Mouse (Mus musculus): Measurements from ENCODE around the gene Acta2.

The Acta2 gene

DNA sequence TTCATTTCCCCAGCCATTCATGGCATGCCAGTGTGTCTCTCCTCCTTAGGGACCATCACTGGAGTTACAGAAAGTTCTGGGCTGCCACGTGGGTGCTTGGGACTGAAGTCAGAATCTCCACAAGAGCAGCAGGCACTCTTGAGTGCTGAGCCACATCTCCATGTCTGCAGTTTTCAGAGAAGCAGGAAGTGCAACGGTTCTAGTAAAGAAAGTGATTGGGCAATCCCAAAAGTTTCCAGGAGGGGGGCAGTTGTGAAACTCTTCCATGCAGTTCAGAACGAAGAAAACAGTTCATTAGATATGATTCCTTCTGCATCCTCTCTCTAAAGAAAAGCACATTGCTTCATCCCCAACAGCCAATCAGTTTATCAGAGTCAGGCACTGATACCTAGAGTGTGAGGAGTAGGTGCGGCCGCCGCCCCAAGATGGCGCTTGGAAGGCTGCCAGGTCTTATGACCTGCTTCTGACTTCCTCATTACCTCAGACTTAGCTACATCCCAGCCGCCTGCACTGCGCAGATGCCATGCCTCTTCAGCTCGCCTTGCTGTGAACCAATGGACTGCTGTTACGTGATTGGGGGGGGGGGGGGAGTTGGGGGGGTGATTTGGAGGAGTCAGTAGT is 14.8 kb upstream of the Acta2 start:
- DNase-seq (ENCODE audit: low read depth in 2 of 2, low spot score in 2 of 2), result no peak

DNA sequence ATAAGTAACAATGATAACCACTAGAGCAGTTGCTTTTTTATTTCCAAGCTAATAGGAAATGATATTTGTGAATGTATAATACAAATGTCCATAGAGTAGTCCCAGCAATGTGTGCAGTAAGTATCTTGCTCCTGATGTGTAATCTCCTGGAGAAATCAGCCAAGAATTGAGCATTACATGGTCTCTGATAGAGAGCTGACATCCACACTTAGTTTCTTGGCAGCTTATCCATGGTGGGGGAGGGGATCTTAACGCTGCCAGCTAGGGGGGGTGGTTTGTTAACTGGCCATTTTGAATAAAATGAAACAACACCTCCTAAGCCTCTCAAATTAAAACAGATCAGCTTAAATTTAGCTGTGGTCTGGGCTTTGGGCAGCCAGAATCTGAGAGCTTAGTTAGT is 13.6 kb upstream of the Acta2 start:
- DNase-seq (ENCODE audit: low read depth in 2 of 2, low spot score in 2 of 2), result no peak

DNA sequence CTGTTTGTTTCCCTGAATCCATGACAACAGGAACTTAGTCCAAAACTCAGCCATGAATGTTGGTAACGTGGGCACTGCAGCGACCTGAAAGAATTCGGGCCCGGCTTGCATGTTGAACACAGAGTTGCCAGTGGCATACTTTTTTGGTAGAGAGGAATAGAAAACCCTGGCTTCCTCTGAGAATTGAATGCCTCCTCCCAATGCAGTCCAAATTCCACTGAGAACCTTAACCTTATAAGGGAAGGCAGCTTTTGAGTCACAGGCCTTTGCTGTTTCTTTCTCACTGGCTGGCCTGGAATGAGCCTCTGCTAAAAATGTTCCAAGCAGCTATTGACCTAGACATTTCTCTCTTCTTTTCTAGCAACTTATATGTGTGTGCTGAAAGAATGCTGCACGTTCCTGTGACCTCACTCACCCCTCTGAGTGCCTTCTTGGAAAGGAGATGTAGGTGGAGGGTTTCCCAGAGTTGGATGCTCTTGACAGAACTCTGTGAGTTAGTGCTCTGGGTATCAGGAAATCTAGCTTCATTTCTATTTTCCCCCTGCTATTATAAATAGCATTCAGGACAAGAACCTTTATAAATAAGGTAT is 10.3 kb upstream of the Acta2 start:
- DNase-seq (ENCODE audit: low read depth in 2 of 2, low spot score in 2 of 2), result no peak

GRCm38 (mm10) chr19:34262273-34262974 is 7.0 kb upstream of the Acta2 start:
- DNase-seq (ENCODE audit: low read depth in 2 of 2, low spot score in 2 of 2), result no peak

GRCm38 (mm10) chr19:34256936-34257335 is 1.5 kb upstream of the Acta2 start:
- no peak for DNase-seq (ENCODE audit: low read depth in 2 of 2, low spot score in 2 of 2)

- DNase-seq (ENCODE audit: low read depth in 2 of 2, low spot score in 2 of 2), result no peak
These were observed 759 bp upstream of the Acta2 start for GRCm38 (mm10) chr19:34256149-34256548.

GRCm38 (mm10) chr19:34254101-34254879 is 1.1 kb downstream of the Acta2 start:
- no peak for DNase-seq (ENCODE audit: low read depth in 2 of 2, low spot score in 2 of 2)

- no peak for DNase-seq (ENCODE audit: low read depth in 2 of 2, low spot score in 2 of 2)
These were observed 2.9 kb downstream of the Acta2 start for GRCm38 (mm10) chr19:34252450-34252849.

DNA sequence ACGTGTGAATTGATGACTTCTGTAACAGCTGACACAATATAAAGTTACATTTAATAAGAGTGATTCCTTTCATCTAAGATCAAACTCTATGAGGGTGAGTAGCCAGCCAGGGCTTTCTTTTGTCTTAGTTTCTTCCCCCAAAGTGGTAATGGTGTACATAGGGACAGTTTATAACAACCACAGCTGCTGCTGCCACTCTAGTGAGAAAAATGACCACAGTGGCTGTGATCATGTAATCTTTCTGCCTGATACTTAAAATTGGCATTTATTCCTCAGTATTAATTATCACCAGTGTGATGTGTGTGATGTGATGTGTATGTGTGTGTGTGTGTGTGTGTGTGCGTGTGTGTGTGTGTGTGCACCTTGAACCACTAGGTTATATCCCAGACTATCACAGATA is 3.5 kb downstream of the Acta2 start:
- no peak for DNase-seq (ENCODE audit: low read depth in 2 of 2, low spot score in 2 of 2)

DNA sequence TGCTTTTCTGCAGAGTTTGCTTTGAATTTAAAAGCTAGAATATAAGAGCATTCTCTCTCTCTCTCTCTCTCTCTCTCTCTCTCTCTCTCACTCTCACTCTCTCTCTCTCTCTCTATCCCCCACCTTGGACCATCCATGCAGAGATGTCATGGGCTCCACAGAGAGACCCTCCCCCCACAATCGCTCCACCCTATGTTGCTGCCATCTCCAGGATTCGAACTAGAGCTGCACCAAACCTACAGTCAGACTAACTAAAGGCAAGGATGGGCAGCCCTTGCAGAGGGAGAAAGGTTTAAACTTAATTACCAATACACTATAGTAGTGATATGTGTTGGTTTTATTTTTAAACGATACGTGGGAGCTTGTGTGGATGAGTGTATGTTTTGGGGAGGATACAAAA is 4.8 kb downstream of the Acta2 start:
- no peak for DNase-seq (ENCODE audit: low read depth in 2 of 2, low spot score in 2 of 2)

DNA sequence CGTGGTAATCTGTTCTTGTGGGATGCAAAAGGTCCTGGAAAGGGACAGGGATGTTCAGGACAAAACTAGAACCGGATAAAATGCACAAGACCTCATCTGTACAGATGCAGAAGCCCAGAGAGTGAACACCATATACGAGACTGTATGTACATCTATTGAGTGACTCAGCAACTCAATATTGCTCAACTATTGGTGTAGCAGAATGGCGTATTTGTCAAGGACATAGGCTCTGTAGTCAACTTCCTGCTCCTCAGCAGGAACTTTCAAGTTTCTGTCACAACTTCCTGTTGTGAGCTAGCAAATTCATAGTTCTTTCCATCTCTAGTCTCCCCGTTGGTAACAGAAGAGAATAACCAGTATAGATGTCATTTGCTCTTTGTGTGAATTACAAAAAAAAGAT is 6.8 kb downstream of the Acta2 start:
- DNase-seq (ENCODE audit: low read depth in 2 of 2, low spot score in 2 of 2), result no peak

GRCm38 (mm10) chr19:34244056-34244455 is 11.3 kb downstream of the Acta2 start:
- DNase-seq (ENCODE audit: low read depth in 2 of 2, low spot score in 2 of 2), result peak; percentile 53 to 57

GRCm38 (mm10) chr19:34242925-34243324 is 12.5 kb downstream of the Acta2 start:
- no peak for DNase-seq (ENCODE audit: low read depth in 2 of 2, low spot score in 2 of 2)

- DNase-seq (ENCODE audit: low read depth in 2 of 2, low spot score in 2 of 2), result peak; percentile 10 to 41
These were observed 14.0 kb downstream of the Acta2 start for GRCm38 (mm10) chr19:34241247-34241915.

DNA sequence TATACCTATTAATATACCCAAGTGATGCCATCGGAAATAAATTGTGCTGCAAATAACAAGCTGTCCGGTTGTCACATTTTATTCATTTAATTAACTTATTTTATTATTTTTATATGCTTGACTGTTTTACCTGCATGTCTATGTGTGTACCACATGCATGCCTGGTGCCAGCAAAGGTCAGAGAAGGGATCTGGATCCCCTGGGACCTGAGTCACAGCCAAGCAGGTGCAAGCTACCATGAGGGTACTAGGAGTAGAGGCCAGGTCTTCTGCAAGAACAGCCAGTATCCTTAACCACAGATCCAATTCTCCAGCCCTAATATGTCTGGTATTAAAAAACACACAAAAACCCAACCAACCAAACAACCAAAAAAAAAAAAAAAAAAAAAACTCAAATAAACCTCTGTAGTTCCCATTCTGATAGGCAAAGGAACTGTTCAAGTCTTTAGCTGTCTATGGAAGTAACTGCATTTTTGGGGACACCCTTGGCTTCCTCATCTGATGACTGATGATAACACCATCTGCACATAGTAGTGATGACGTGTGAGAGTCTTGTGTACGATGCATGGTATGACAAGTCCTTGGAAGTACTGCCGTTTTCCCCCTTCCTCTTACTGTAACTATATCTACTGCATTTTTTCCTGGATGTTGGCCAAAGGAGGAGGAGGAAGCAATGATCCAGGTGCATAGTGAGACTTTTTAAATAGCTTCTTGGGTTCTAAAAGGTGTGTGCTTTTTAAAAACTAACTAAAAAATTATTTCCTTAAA is 14.9 kb downstream of the Acta2 start:
- DNase-seq (ENCODE audit: low read depth in 2 of 2, low spot score in 2 of 2), result no peak

- DNase-seq (ENCODE audit: low read depth in 2 of 2, low spot score in 2 of 2), result no peak
These were observed 17.6 kb downstream of the Acta2 start for GRCm38 (mm10) chr19:34237746-34238145.

DNA sequence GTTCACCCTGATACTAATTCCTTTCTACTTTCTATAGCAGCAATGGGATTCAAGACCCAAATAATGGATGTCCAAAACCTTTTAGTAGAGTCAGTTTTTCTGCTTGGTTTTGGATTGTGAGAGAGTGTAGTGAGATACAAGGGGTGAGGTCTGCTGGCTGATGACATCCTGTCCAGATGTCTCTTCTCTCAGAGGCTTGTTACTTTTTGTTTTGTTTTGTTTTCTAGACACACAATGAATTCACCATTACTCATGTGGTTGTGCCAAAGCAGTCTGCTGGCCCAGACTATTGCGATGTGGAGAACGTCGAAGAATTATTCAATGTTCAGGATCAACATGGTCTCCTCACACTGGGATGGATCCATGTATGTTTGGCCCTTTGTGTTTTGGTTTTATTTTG is 19.3 kb downstream of the Acta2 start:
- no peak for DNase-seq (ENCODE audit: low read depth in 2 of 2, low spot score in 2 of 2)

GRCm38 (mm10) chr19:34233944-34234343 is 21.4 kb downstream of the Acta2 start:
- no peak for DNase-seq (ENCODE audit: low read depth in 2 of 2, low spot score in 2 of 2)

GRCm38 (mm10) chr19:34232326-34232725 is 23.1 kb downstream of the Acta2 start:
- no peak for DNase-seq (ENCODE audit: low read depth in 2 of 2, low spot score in 2 of 2)

- no peak for DNase-seq (ENCODE audit: low read depth in 2 of 2, low spot score in 2 of 2)
These were observed 23.8 kb downstream of the Acta2 start for GRCm38 (mm10) chr19:34231596-34231995.

- DNase-seq (ENCODE audit: low read depth in 2 of 2, low spot score in 2 of 2), result no peak
These were observed 32.6 kb downstream of the Acta2 start for GRCm38 (mm10) chr19:34222805-34223204.
